Mouse (Mus musculus) macrophage (primary cell): Measurements from ENCODE around the gene Gon7. TPM values are rescaled to one million over a fixed set of nuclear protein-coding genes. Genes with fewer than 3 reads are reported as not detected.

ENCODE experiments used
- H3K27ac ChIP-seq: fragments of 350-480 bp; formaldehyde crosslinking; 2 replicates; pipeline ENCODE4 v1.9.0; 2021
- H3K36me3 ChIP-seq: fragments of 350-480 bp; formaldehyde crosslinking; 2 replicates; pipeline ENCODE4 v1.9.0; 2021; ENCODE audit errors: inconsistent target
- H3K4me3 ChIP-seq: fragments of 350-480 bp; formaldehyde crosslinking; 2 replicates; pipeline ENCODE4 v1.9.0; 2021; ENCODE audit errors: inconsistent target
- H3K79me2 ChIP-seq: fragments of 350-480 bp; formaldehyde crosslinking; 2 replicates; pipeline ENCODE4 v1.9.0; 2021; ENCODE audit errors: inconsistent target
- WGBS: methylation state at CpG from one replicate; pipeline ENCODE4 v1.1.7; 2026; ENCODE audit warnings: inconsistent platforms; ENCODE audit not compliant: missing documents; 5-methylcytosine and 5-hydroxymethylcytosine counted together
- polyA plus RNA-seq: library from polyadenylated mRNA; stranded (reverse); fragments of 250-400 nt; gene quantifications from 3 replicates; pipeline ENCODE4 v1.2.4, GENCODE M21; 2018; ENCODE audit warnings: inconsistent platforms

The Gon7 gene
- polyA plus RNA-seq, 1 experiment from 2014 or later = 5.2 TPM

DNA sequence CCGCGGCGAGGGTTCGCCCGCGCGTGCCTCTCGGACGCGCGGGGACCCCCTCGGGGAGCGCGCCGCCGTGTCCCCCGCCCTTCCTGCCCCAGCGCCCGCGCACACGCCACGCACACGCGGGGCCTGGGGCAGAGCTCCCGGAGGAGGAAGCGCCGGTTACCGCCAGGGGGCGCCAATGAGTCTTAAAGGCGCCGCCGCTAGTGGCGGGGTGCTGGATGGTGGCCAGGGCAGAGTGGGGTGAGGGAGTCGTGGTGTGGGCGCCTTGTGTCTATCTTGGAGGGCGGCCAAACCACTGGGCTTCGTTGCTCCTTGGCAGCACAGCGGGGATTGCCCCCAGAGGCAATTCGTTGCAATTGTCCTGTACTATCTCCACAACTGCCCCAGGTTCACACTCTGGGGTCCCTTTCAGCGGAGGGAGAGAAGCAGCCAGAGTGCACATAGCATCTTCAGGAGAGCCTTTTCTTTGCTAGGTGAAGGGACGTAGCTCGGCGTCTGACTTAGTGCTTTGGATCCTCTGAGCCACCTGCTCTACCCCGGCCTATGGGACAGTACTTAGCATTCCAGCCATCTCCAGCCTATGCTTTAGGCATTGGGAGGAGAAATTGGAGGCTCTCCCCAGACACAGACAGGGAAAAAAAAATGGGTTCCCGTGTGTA is 52.3 kb downstream of the Gon7 start:
- 5% methylated on average over 21 of the region's 45 CpGs for WGBS
- peak overlapping the region; percentile 39 for H3K4me3 ChIP-seq
- H3K79me2 ChIP-seq = peaks cover 38% of the 10 kb centered on the region
- H3K36me3 ChIP-seq = no peaks in the 10 kb centered on the region
- H3K27ac ChIP-seq = peak overlapping the region; percentile 35; the same call in 1 of the 2 replicates

DNA sequence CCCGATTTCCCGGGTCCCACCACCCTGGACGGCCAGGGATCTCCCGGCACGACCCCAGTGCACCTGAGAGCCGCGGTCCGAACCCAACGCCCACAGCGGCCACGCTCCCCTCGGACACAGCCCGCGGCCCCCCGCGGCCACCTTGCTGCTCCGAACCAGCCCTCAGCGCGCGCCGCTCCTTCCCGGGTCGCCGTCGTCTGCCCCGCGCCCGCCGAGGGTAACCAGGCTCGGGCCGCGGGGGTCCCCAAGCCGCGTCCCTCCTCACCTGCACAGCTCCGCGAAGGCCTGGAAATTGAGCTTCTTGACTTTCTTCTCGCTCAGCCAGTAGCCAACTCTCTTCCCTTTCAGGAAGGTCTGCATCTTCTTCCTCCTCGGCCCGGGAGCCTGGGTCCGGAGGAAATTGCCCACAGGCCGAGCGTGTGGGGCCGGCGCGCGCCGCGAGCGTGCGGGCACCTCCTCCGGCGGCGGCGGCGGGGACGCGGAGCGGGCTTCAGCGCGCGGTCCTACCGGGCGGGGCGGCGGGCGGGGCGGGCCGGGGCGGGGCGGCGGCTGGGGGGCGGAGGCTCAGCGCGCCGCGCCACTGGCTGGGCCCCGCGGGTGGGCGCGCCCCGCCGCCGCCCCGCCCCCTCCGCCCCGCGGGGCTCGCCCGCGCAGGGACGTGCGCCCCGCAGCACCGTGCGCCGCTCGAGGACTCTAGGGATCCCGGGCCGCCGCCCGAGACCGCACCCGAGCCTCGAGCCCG is 53.0 kb downstream of the Gon7 start, which contains the start of gene Itpk1:
Gene Itpk1 (minus strand): TSS at position 474 of the 742 bp plus-strand sequence.
- H3K36me3 ChIP-seq = no peaks in the 10 kb centered on the region
- H3K27ac ChIP-seq = peak within 1 kb of the TSS; percentile 35; the same call in 1 of the 2 replicates
- peaks cover 45% of the 10 kb centered on the region for H3K79me2 ChIP-seq
- H3K4me3 ChIP-seq = peak within 1 kb of the TSS; percentile 40
- whole genome bisulfite sequencing = 1% methylated on average over 58 of the region's 105 CpGs

GRCm38 (mm10) chr12:102703921-102704408 is 53.6 kb downstream of the Gon7 start:
- H3K27ac ChIP-seq = no peak overlapping the region
- peaks cover 51% of the 10 kb centered on the region for H3K79me2 ChIP-seq
- peak overlapping the region; percentile 40 for H3K4me3 ChIP-seq
- WGBS = 8% methylated on average over 17 of the region's 17 CpGs
- H3K36me3 ChIP-seq = no peaks in the 10 kb centered on the region

DNA sequence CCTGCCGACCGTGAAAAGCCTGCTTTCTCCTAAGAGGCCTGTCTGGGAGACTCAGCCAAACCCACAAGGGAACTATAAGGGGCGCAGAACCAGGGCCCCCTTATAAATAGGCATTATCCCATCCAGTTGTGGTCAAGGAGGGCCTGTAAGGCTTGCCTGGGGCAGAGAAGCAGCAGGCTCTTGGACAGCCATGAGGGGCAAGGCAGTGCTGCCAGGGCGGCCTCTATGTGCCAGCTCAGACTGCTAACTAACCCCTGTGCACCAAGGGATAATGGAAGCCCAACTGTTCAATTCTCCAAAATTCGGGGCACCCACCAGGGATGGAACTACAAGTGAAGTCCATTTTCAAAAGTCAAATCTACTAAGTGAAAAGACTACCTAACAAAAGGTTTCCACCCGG is 54.2 kb downstream of the Gon7 start:
- Histone ChIP-seq H3K36me3 (no peaks in the 10 kb centered on the region), H3K79me2 (peaks cover 57% of the 10 kb centered on the region), H3K4me3 (peak overlapping the region; percentile 40), H3K27ac (no peak overlapping the region)
- WGBS = 25% methylated on average over 4 of the region's 6 CpGs

Other genes starting within 250 kb of the Gon7 start
- gene Chga, start 202.8 kb downstream of the Gon7 start, polyA plus RNA-seq = not detected in 3 replicates
- 10.4 to 13.5 TPM (median 12.1 TPM) in 3 replicates for gene Itpk1, start 52.9 kb downstream of the Gon7 start, polyA plus RNA-seq
- gene Moap1, start 14.1 kb downstream of the Gon7 start, polyA plus RNA-seq = 4.7 to 7.2 TPM (median 6.1 TPM) in 3 replicates
- gene Tmem251, start 14.0 kb downstream of the Gon7 start, polyA plus RNA-seq = 11.4 to 13.5 TPM (median 12.9 TPM) in 3 replicates
- gene Gm28051, start within 50 bp of the Gon7 start, polyA plus RNA-seq = not detected in 3 replicates
- gene Ubr7, start 164 bp upstream of the Gon7 start, polyA plus RNA-seq = 11.5 to 23.4 TPM (median 20.9 TPM) in 3 replicates
- gene Gm20604, start 869 bp upstream of the Gon7 start, polyA plus RNA-seq = 4.1 to 7.2 TPM (median 4.5 TPM) in 3 replicates
- 8.2 to 12.0 TPM (median 9.3 TPM) in 3 replicates for gene Btbd7, start 120.7 kb upstream of the Gon7 start, polyA plus RNA-seq
- gene Cox8c, start 141.5 kb upstream of the Gon7 start, polyA plus RNA-seq = not detected in 3 replicates
- gene Unc79, start 191.1 kb upstream of the Gon7 start, polyA plus RNA-seq = 0.01 TPM in 1 of 3 replicates, not detected in the others